Mouse (Mus musculus): Measurements from ENCODE around the gene Ctcf.
A peak's percentile ranks its signal among the peaks of the same experiment; 100 is the strongest.

DNA sequence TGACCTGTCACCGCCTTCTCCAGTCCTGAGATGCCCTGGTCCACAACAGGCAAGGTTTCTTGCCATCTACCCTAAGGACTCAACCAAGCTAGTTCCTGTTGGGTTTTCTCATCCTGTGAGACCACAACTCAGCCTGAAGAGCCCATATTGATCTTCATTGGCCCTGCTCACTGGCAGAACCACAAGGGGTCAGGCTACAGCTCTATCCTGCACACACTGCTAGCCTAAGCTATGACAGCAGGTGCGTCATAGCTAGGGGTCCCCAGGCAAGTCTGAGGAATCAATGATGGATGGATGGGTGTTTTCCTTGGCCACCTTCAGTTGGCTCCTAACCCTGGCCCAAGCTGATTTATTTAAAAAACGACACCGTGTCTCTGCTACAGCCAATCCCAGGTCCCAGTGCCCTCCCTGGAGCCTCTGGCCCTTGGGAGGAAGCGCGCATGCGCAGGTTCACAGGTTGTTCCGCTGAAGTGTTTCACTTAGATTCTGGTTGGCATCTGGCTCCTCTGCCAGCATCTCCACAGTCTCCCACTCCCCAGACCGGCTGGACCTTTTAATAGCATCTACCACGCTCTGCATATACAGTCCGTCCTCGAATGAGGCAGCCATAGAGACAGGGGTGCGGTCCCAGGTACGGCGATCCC is 80.1 kb downstream of the Ctcf start:
- TF ChIP-seq CTCF (IDR thresholded peaks at IDR 0.05; ENCODE audit: low read depth, low read length) (0 out of 2 replicates have a peak, but pooled peaks have one; percentile 10), POLR2A (IDR thresholded peaks at IDR 0.05; ENCODE audit: extremely low read depth, insufficient read depth, low read length) (no peak)
